In the genomic region with DNA sequence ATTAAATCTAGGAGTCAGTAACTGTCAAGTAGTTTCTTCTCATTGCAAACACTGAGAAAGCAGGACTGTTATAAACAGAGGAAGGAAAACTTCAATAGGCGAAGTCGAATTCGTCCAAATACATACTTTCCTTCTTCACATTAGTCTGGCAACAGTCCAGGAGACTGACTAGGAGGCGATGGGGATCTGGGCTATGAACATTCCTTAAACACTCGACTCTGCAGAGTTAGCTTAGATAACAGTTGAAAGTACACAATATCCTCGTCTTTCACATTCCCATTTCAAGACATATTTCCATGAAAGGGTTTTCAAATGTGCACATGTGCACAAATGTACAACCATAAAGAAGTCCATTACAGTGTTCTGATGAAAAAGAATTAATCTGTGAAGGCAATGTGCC, we compare ENCODE assay signal across 28 mouse cellular contexts.
A peak's percentile ranks its signal among the peaks of the same experiment; 100 is the strongest.
DNase-seq lines count a peak whose midpoint lies in the region; ATAC-seq and TF ChIP-seq lines count a peak whose summit lies in the region.
"Had no signal": no experiment of that assay in that cellular context is flagged by ENCODE, and none has a peak within 500 bp of the region (broad histone marks: within the 10 kb centered on the region; RNA-seq: fewer than 3 reads in every experiment).

No protein-coding gene starts in this region.

- H3K4me3 ChIP-seq in limb, embryonic 14.5 days (replicated peaks; ENCODE audit: low read length) = no peak overlapping the region
- no peak overlapping the region for H3K4me3 ChIP-seq in limb, embryonic 10.5 days
- no peak overlapping the region for H3K4me3 ChIP-seq in lung, embryonic 16.5 days (ENCODE audit: low read length)
- H3K4me3 ChIP-seq in lung, adult 2 months (replicated peaks; ENCODE audit: extremely low read depth, low read depth, low read length) = no peak overlapping the region
- H3K4me3 ChIP-seq: embryonic facial prominence, embryonic 13.5 days; forebrain, embryonic 10.5 days; forebrain, embryonic 13.5 days; heart, adult 2 months; heart, embryonic 10.5 days; heart, embryonic 13.5 days had no signal

- no peaks in the 10 kb centered on the region for H3K27me3 ChIP-seq in limb, embryonic 14.5 days (ENCODE audit: control insufficient read depth, insufficient read depth, low read length)
- no peaks in the 10 kb centered on the region for H3K27me3 ChIP-seq in limb, embryonic 10.5 days (ENCODE audit: low read depth, poor library complexity, severe bottlenecking)
- no peaks in the 10 kb centered on the region for H3K27me3 ChIP-seq in lung, embryonic 16.5 days (ENCODE audit: control insufficient read depth, insufficient read depth, low read depth, low read length)
- H3K27me3 ChIP-seq: CH12.LX; embryonic facial prominence, embryonic 13.5 days; forebrain, embryonic 13.5 days; heart, embryonic 13.5 days had no signal

- no peak for ATAC-seq in limb, embryonic 14.5 days (ENCODE audit: low FRiP score, low read depth)
- ATAC-seq in lung, embryonic 16.5 days (ENCODE audit: low read depth) = peak; percentile 87
- ATAC-seq: forebrain, embryonic 13.5 days; forebrain, embryonic 16.5 days; hindbrain, postnatal 0 days; Patski had no signal

- H3K36me3 ChIP-seq in limb, embryonic 14.5 days (ENCODE audit: control insufficient read depth, insufficient read depth, low read length) = no peaks in the 10 kb centered on the region
- H3K36me3 ChIP-seq in limb, embryonic 10.5 days = no peaks in the 10 kb centered on the region
- H3K36me3 ChIP-seq in lung, embryonic 16.5 days (ENCODE audit: control insufficient read depth, insufficient read depth, low read length) = no peaks in the 10 kb centered on the region
- H3K36me3 ChIP-seq: embryonic facial prominence, embryonic 13.5 days; forebrain, embryonic 10.5 days; G1E; heart, embryonic 10.5 days; heart, embryonic 13.5 days had no signal

- no peaks in the 10 kb centered on the region for H3K9me3 ChIP-seq in limb, embryonic 14.5 days (ENCODE audit: control insufficient read depth, low read length)
- no peaks in the 10 kb centered on the region; the same call in 1 of the 2 replicates for H3K9me3 ChIP-seq in limb, embryonic 10.5 days (replicated peaks)
- peaks cover 9% of the 10 kb centered on the region; the same call in 1 of the 2 replicates for H3K9me3 ChIP-seq in lung, embryonic 16.5 days (ENCODE audit: control insufficient read depth, low read length)

- WGBS in limb, embryonic 14.5 days = 71% methylated on average over 6 of the region's 6 CpGs
- 87% methylated on average over 6 of the region's 6 CpGs for WGBS in limb, embryonic 10.5 days
- WGBS in lung, embryonic 16.5 days = 7% methylated on average over 6 of the region's 6 CpGs
- WGBS in lung, adult 2 months = 12% methylated on average over 6 of the region's 6 CpGs

- DNase-seq in limb, embryonic 14.5 days (ENCODE audit: low spot score) = peak; percentile 7
- no peak for DNase-seq in limb, embryonic 10.5 days (ENCODE audit: low spot score)
- DNase-seq in lung, adult 2 months = no peak
- DNase-seq in lung, postnatal 14 days = peak; percentile 1
- no peak for DNase-seq in cerebellum, postnatal 14 days
- DNase-seq: adrenal gland, postnatal 10 days; adrenal gland, postnatal 36 days; B cell, adult 2 months; cerebellum, adult 18-20 months; cerebellum, adult 9-10 months; cerebellum, postnatal 25 days; gastrocnemius, postnatal 10 days; gastrocnemius, postnatal 36 days; heart, adult 2 months; heart, postnatal 14 days; heart, postnatal 4 days had no signal

- H3K4me2 ChIP-seq in limb, embryonic 14.5 days (replicated peaks; ENCODE audit: low read depth, low read length, severe bottlenecking) = no peak overlapping the region
- no peak overlapping the region for H3K4me2 ChIP-seq in lung, embryonic 16.5 days (ENCODE audit: low read depth, low read length)
- H3K4me2 ChIP-seq: embryonic facial prominence, embryonic 13.5 days; forebrain, embryonic 13.5 days; heart, embryonic 13.5 days; hindbrain, embryonic 14.5 days had no signal

- no peak overlapping the region for H3K9ac ChIP-seq in limb, embryonic 14.5 days (ENCODE audit: low read depth, low read length, severe bottlenecking)
- no peak overlapping the region for H3K9ac ChIP-seq in lung, embryonic 16.5 days (ENCODE audit: low read length)
- H3K9ac ChIP-seq: embryonic facial prominence, embryonic 13.5 days; forebrain, embryonic 13.5 days; heart, embryonic 13.5 days; hindbrain, embryonic 14.5 days had no signal

- no peaks in the 10 kb centered on the region for H3K4me1 ChIP-seq in limb, embryonic 14.5 days (ENCODE audit: control insufficient read depth, insufficient read depth, low read length)
- H3K4me1 ChIP-seq in limb, embryonic 10.5 days = no peaks in the 10 kb centered on the region
- H3K4me1 ChIP-seq in lung, embryonic 16.5 days (replicated peaks; ENCODE audit: control insufficient read depth, insufficient read depth, low read length) = 0 out of 2 replicates have a peak, but pooled peaks cover 5% of the 10 kb centered on the region
- no peaks in the 10 kb centered on the region for H3K4me1 ChIP-seq in lung, adult 2 months (ENCODE audit: control insufficient read depth, insufficient read depth, low read length)
- H3K4me1 ChIP-seq: embryonic facial prominence, embryonic 13.5 days; forebrain, embryonic 10.5 days; forebrain, embryonic 13.5 days; heart, embryonic 10.5 days; heart, embryonic 13.5 days had no signal

- no peak for TF ChIP-seq CTCF in lung, adult 2 months (IDR thresholded peaks at IDR 0.05; ENCODE audit: insufficient read depth, low read length)

- H3K27ac ChIP-seq in limb, embryonic 14.5 days (replicated peaks; ENCODE audit: low read depth, low read length) = no peak overlapping the region
- H3K27ac ChIP-seq in limb, embryonic 10.5 days = no peak overlapping the region
- H3K27ac ChIP-seq in lung, embryonic 16.5 days (ENCODE audit: low read length) = peak overlapping the region; percentile 12; the same call in 1 of the 2 replicates
- H3K27ac ChIP-seq: embryonic facial prominence, embryonic 13.5 days; forebrain, embryonic 10.5 days; forebrain, embryonic 13.5 days; heart, adult 2 months; heart, embryonic 10.5 days; heart, embryonic 13.5 days; hindbrain, embryonic 14.5 days; hindbrain, postnatal 0 days had no signal

- no peak for TF ChIP-seq POLR2A in limb, embryonic 14.5 days (IDR thresholded peaks at IDR 0.05; ENCODE audit: borderline replicate concordance, extremely low read depth, insufficient read depth, insufficient read length)
- TF ChIP-seq POLR2A in lung, adult 2 months (IDR thresholded peaks at IDR 0.05; ENCODE audit: borderline replicate concordance, extremely low read depth, low read depth, low read length) = no peak

Comparison
In these comparisons a context has a peak if more than half of its experiments do, and no peak if none do; other contexts are left out.
1. DNase-seq: peak in limb, embryonic 14.5 days (single experiment) and lung, postnatal 14 days (single experiment); none in limb, embryonic 10.5 days (single experiment), lung, adult 2 months (single experiment) and cerebellum, postnatal 14 days (0 of 2).